Mouse (Mus musculus): ENCODE measurements at regions not wholly inside any gene's neighbourhood (a gene's known extent, or its start where the extent isn't known, plus 50 kb on each side); places are given as distances from the start of the nearest gene placed in this dataset.

DNA sequence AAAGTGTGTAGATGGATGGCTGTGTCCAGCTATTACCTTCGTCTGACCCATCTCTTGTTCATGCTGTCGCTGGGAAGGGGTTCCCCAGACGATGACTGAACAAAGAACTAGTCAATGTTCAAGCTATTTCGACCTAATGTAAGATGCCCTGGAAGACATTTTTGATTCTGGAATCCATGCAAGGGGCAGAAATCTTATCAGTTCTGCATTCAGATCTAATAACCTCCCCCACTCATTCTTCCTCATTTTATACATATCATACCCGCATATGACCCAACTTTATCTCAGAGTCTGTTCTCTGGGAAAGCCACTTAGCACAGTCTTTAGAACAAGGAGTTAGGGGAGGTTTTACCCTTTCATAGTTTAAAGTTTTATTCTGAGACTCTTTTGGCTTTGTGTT, 52.2 kb upstream of the 2310009B15Rik start:
- no peak for DNase-seq (ENCODE audit: low spot score)

DNA sequence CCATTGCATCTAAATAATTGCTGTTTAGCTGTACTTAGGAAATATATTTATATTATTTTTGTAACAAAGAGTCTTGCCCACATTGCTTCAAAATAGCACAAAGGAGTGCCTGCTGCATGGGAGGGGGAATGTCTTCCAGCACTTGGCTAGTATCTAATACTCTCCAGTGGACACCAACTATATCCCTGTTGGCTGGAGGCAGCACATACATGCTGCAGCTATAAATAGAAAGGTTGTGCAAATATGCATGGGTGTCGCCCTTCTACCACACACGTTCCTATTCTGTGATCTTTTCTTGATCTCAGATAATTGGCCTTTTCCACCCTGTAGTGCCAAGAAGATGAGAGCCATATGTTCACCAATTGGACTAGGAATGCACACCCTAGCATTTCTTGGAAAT, 53.0 kb upstream of the 2310009B15Rik start:
- DNase-seq (ENCODE audit: low spot score), result no peak

DNA sequence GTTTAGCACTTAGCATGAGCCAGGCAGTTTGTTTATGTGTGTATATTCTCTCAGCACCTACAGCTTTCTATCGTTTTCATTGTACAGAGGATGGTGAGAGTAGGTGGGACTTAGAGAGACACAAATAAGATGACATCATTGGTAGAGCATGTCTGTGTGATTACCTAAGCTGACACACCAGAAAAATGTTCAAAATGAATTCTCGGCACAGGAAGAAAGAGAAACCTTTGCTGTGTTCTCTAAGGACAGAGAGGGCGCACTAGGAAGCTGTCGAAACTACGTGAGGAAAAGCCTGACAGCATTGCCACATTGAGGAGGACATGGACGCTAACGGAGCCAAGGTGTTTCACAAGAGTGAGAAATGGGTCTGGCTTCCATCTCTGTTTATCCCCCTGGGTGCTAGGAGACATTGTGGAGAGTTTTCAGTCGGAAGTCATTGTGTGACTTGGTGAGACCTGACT, 51.0 kb upstream of the Dennd1b start:
- peak; percentile 19 for DNase-seq (ENCODE audit: low spot score)

DNA sequence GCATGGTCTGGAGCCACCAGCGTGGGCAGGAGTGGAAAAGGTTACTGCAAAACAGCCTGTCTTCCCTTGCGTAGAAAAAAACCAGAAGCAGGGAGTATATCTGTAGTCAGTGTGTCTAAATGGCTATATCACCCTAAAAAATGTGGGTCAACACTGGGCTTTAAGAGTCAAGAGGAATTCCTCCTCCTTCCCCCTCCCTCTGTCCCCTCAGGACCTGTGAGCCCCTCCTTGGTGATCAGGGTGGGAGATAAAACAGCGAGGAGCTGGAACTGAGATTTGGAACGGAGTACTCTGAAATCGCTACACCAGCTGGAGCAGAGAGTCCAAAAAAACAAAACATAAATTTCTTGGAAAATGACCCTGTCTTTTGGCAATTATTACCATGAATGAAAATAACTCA, 50.3 kb upstream of the Dennd1b start:
- DNase-seq (ENCODE audit: low spot score), result no peak

DNA sequence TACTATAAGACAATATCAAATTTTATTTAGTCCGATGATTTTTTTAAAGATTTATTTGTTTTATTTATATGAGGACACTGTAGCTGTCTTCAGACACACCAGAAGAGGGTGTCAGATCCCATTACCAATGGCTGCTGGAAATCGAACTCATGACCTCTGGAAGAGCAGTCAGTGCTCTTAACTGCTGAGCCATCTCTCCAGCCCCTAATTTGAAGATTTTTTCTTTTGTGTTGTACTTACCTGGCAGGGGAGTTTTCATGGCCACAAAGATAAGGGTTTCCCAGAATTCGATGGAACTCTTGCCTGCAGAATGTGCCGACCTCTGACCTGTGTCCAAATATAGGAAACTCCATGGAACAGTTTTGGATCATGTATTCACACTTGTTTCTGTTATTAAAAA, 49.8 kb upstream of the Dennd1b start:
- no peak for DNase-seq (ENCODE audit: low spot score)
